Mouse (Mus musculus) olfactory bulb, adult 2 months (tissue): ENCODE data around the gene Slc15a3.

Experiments used
- CTCF ChIP-seq: fragments of 200-500 bp; IDR thresholded peaks from 2 replicates; pipeline ENCODE4 v1.5.1; 2012; ENCODE audit warnings: low read depth, mild to moderate bottlenecking, low read length, moderate library complexity; ENCODE audit not compliant: insufficient read depth
- POLR2A ChIP-seq: fragments of 200-500 bp; IDR thresholded peaks from 2 replicates; pipeline ENCODE4 v1.6.1; 2012; ENCODE audit warnings: mild to moderate bottlenecking, low read depth, low read length, moderate library complexity; ENCODE audit not compliant: insufficient read depth

- TF ChIP-seq POLR2A (no peak), CTCF (no peak)
Measured at GRCm38 (mm10) chr19:10811471-10811870, 28.1 kb upstream of the Slc15a3 start.
